Mouse (Mus musculus): ENCODE measurements around the gene Selenoh. TPM values are rescaled to one million over a fixed set of nuclear protein-coding genes. Genes with fewer than 3 reads are reported as not detected.
"Not testable (repeated sequence)": the region's sequence is repeated elsewhere in the genome, so short reads cannot be mapped to it uniquely, and the experiment has no call there.

The Selenoh gene
- total RNA-seq, 2 experiments from 2014 or later = 71.0 to 73.0 TPM

DNA sequence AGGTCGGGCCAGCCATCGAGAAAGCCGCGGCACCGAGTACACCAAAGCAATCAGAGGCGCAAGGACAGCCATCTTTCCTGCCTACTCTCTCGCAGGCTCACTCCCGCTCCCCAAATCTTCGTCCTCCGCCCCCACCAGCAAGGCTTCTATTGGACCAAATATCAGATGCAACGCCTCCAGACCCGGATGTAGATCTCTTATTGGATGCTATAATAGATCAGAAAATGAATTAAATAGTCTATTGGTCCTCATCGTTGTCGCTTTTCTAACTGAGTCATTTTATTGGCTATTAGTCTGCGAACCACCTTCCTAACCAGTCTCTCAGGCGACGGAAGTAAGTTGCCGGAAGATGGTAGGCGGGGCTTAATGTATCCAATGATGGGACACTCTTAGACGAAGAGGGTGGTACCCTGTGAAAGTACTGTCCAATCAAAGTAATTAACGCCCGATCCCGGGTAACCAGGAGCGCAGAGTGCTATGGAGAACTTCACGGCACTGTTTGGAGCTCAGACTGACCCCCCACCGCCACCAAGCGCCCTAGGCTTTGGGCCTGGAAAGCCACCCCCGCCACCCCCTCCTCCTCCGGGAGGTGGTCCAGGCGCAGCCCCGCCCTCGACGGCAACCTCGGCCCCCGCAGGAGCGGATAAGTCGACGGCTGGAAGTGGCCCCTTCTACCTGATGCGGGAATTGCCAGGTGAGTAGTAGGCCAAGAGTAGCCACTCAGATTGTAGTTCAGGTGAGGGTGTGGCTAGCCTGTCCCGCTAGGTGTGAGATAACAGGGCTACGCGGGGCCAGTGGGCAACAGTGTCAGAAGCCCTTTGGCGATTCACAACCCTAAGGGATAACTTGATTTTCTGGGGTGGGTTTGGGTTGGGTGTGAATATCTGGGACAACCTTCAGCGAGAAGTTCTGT, 7.7 kb upstream of the Selenoh start, which contains the start of the genes Gm28635 and Med19:
Gene Gm28635, minus strand, starts transcription at position 74 of the 913 bp plus-strand sequence.
Gene Med19, plus strand, starts transcription at position 435 of the 913 bp plus-strand sequence.
- intact Hi-C loops (cut with DNase I) = no loop called here

DNA sequence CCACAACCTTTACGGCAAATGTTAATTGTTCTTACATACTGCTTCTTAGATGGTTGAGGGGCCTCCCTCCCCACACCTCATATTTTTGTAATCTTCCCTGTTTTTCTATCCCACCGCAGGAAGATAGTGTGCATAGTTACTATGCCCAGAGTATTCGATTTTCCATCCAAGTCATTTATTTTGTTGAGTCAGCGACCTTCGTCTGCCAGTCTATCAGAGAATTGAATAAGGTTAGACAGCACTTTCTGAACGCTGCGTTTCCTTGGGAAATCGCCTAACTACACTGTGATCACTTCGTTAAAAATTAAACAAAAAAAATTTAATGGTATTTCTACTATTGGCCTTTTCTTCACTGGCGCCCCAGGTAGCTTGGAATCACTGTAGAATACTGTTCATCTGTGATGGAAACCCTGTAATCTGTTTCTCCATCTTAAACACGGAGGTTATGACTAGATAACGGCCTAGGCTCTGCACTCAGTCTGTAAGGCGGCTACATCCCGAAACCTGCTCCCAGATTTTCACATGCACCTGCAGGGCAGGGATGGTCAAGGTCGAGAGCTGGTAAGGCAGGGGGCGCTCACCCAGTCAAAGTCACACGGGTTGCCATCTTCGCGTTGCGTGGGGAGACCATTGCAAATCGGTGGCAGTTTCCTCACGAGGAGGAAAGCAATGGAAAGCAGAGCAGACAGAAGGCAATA, 6.8 kb upstream of the Selenoh start:
- DNase-seq (ENCODE audit: extremely low spot score in 1 of 2, low spot score in 2 of 2) = no peak
- intact Hi-C loops (cut with DNase I) = no loop called here

More for the DNA sequence above, 7.7 kb upstream of the Selenoh start, which contains the start of the genes Gm28635 and Med19:
- DNase-seq (ENCODE audit: extremely low spot score in 1 of 2, low spot score in 2 of 2) = peak; percentile 94 to 98

DNA sequence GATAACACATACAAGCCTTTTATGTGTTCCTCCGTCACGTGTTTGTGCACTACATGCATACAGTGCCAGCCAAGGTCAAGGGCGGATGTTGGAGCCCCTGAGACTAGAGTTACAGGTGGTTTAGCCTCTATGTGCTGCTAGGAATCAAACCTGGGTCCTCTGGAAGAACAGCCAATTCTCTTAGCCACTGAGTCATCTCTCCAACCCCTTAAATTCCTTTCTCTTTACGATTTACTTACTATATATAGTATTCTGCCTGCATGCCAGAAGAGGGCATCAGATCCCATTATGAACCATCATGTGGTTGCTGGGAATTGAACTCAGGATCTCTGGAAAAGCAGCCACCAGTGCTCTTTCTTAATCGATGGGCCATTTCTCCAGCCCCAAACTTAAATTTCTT, 965 bp upstream of the Selenoh start:
- DNase-seq (ENCODE audit: extremely low spot score in 1 of 2, low spot score in 2 of 2); intact Hi-C loops (cut with DNase I): not testable (repeated sequence)

DNA sequence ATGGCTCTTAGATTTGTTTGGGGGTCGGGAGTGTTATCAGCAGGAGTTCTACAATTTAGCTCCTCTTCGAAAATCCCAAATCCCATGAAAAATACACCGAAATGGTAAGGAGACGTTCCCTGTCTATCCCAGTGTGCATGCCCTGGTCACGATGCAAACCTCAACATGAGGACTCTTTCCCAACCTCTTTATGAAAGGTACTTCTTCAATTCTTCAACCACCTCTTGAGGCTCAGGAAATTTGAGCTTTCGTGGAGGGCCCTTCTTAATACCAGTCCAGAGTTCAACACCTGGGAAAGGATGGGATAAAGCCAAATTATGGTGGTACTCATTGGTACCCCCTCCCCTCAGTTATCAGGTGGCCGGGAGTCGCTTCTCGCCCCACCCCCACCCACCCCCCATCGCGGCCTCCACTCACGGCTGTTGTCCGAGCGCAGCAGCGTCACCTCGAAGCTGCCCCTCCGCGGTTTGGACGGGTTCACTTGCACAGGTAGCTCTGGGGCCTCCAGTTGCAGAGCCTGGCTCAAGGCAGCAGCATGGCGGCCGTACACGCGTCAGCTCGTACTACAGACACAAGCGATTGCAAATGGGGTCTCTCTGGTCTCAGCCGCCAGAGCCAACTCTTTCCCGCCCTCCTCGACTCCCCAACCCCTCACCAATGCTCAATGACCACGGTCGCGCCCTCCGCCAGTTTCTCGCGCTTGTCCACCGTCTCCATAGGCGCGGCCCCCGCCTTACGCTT, 572 bp downstream of the Selenoh start:
- intact Hi-C loops (cut with DNase I) = no loop called here

DNA sequence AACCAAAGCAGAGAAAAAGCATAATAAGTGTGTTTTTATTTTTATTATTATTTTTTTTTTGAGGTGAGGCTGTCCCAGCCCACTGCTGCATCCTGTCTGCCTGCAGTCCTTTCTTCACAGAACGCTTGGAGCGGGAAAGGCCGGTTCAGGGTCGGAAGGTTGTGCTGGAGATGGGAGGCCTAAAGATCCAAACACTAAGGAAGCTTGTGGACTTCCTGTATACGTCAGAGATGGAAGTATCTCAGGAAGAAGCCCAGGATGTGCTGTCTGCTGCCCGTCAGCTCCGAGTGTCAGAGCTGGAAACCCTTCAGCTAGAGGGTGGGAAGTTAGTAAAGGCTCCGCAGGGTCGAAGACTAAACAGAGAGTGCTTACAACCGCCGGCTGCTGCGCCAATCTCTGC, 4.5 kb downstream of the Selenoh start:
- intact Hi-C loops (cut with DNase I) = no loop called here

More for the DNA sequence above, 572 bp downstream of the Selenoh start:
- DNase-seq (ENCODE audit: extremely low spot score in 1 of 2, low spot score in 2 of 2) = no peak

DNA sequence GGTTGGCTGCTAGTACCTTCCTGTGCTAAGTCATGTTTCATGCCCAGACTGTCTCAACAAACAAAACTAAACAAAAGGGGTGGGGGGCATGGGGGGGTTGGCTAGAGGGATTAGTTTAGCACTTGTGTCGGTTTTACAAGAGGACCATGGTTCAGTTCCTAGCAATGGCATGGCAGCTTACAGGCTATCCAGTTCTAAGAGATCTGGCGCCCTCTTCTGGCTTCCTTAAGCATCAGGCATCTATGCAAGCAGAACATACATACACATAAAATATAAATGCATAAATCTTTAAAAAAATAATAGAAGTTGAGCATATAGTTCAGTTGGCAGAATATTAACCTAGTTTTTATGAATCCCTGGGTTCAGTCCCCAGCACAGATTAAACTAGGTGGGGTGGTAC, 7.7 kb downstream of the Selenoh start:
- DNase-seq (ENCODE audit: extremely low spot score in 1 of 2, low spot score in 2 of 2) = peak in 1 of 2 experiments; percentile 44
- intact Hi-C loops (cut with DNase I) = loop anchor here (5.0 kb wide), 1 partner anchor 206 kb away; no protein-coding TSS in a partner anchor

More for the DNA sequence above, 4.5 kb downstream of the Selenoh start:
- DNase-seq (ENCODE audit: extremely low spot score in 1 of 2, low spot score in 2 of 2) = no peak

DNA sequence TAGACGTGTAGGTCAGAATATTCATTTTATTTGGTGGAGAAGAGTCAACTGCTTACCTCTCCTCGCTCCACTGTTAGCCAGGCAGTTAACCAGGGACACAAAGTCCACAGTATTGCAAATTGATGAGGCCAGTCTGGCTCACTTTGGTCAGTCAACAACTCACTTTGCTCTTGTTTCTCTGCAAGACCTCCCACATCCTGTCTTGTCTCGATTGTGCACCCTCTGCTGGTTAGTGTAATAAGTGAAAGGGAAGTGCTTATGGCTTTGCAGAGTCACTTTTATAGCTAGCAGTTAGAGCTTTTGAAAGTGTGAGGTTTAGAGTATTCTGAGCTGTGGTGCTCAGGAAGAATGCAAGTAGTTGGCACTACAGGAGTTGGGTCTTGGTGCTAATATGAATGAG, 10.3 kb downstream of the Selenoh start:
- peak; percentile 36 to 49 for DNase-seq (ENCODE audit: extremely low spot score in 1 of 2, low spot score in 2 of 2)
- intact Hi-C loops (cut with DNase I) = loop anchor here (5.0 kb wide), 1 partner anchor 203 kb away; no protein-coding TSS in a partner anchor

DNA sequence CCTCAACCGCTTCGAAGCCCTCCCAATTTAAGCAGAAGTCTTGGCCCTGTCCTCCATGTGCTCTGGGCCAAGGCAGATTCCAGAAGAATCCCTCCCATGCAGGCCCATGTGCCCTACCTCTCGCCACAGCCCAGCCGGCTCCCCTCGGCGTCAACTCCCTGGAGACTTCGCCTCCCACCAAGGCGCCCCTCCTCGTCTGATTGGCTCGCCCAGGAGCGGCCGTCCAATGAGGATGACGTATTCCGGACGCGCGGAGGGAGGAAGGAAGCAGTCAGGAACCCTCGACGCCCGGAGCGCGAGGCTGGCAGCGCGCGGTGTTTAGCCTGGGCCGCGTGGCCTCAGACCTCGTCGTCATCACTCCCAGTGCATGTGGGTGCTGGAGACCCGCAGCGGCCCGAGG, 11.8 kb downstream of the Selenoh start, which contains the start of gene Btbd18:
Gene Btbd18, plus strand, starts transcription at position 274 of the 400 bp plus-strand sequence.
- intact Hi-C loops (cut with DNase I) = loop anchor here (5.0 kb wide), 1 partner anchor 42 kb away; no protein-coding TSS in a partner anchor
- no peak for DNase-seq (ENCODE audit: extremely low spot score in 1 of 2, low spot score in 2 of 2)

DNA sequence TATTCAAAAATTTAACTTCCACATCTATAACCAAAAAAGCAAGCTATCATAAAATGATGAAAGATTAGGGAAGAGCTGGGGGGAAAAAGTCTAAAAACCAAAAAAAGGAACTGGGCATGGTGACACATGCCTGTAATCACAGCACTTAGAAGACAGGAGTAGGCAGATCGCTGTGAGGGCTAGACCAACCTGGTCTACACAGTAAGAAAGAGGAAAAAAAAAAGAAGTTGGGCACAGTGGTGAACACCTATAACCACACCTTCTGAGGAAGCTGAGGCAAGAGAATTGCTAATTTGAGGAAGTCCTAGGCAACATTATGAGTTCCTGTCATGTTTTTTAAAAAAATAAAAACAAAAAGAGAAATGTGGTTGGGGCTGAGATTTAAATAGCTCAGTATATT, 14.7 kb downstream of the Selenoh start:
- intact Hi-C loops (cut with DNase I) = loop anchor here (5.0 kb wide), 1 partner anchor 39 kb away; no protein-coding TSS in a partner anchor
- no peak for DNase-seq (ENCODE audit: extremely low spot score in 1 of 2, low spot score in 2 of 2)

DNA sequence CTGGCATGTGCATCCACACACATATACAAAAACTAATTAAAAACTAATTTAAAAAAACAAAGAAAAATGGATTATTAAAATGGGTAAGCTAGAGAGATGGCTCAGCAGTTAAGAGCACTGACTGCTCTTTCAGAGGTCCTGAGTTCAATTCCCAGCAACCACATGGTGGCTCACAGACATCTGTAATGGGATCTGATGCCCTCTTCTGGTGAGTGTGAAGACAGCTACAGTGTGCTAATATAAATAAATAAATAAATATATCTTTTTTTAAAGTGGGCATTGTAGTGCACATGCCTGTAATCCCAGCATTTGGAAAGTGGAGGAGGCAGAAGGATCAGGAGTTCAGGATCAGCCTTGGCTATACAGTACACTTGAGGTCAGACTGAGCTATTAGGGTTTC, 17.2 kb downstream of the Selenoh start:
- no peak for DNase-seq (ENCODE audit: extremely low spot score in 1 of 2, low spot score in 2 of 2)
- intact Hi-C loops (cut with DNase I) = no loop called here

DNA sequence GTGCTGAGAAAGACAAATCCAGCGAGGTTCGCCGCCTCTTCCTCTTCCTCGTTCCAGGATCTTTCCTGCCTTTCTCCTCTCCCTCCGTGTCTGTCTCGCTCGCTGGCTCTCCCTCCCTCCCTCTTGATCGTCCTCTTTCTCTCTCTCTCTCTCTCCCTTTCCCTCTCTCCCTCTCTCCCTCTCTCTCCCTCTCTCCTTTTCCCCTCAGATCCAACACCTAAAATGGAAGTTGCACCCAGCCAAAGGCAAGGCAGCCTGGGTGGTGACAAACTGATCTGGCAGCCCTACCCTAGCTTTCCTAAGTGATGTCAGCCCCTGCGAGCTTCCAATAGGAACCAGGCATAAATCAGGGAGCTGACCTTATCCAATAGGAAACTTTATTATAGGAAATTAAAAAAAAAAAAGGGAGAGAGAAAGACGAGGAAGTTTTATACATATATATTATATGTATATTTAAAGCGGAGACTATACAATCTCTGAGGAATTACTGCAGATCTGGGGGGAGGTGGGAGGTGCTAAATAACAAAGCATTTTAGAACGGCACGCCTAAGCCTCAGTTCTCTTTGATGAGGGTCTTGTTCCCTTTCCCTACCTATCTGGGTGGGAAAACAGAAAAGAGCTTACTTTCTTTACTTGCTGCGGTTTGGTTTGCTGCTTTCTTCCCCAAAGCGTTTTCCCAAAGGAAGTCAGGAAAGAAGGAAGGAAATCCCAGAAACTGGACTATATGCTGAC, 19.9 kb downstream of the Selenoh start, which contains the start of gene Ctnnd1:
Gene Ctnnd1, minus strand, starts transcription at position 302 of the 732 bp plus-strand sequence.
- intact Hi-C loops (cut with DNase I) = no loop called here

DNA sequence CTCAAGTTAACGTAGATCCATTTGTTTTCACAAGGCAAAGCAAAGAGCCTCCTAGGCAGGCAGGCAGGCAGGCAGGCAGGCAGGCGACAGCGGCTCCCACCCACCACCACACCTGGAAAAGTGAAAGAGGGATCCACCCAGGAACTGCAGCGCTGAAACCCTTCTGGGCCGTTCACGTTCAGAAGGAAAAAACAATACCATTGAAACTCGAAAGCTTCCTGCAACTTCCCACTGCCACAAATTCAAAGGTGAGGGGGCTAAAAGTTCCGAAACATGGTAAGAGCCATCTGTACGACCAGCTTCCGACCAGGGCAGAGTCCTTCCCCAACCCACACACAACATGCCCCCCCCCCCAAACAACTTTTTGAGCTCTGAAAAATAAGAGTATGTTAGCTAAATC, 20.9 kb downstream of the Selenoh start:
- intact Hi-C loops (cut with DNase I) = no loop called here
- no peak for DNase-seq (ENCODE audit: extremely low spot score in 1 of 2, low spot score in 2 of 2)

More for the DNA sequence above, 19.9 kb downstream of the Selenoh start, which contains the start of gene Ctnnd1:
- peak; percentile 89 to 92 for DNase-seq (ENCODE audit: extremely low spot score in 1 of 2, low spot score in 2 of 2)

DNA sequence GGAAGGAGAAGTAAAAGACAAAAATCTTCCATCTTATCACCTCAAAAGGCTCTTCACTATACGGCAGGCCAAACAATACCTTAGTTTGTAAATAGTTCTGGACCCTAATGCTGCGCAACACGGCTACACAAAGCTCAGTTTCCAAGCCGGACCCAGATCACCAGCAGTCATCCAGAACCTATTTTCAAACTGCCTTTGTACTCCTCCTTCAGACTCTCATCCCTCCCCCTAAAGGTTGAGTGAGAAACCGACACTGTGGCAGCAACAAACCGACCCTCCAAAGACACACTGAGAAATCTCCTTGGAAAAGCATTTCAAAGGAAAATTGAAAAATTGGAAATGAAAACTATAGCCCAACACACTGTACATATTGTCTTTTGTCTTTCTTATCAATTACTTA, 22.2 kb downstream of the Selenoh start:
- intact Hi-C loops (cut with DNase I) = no loop called here
- DNase-seq (ENCODE audit: extremely low spot score in 1 of 2, low spot score in 2 of 2) = no peak

DNA sequence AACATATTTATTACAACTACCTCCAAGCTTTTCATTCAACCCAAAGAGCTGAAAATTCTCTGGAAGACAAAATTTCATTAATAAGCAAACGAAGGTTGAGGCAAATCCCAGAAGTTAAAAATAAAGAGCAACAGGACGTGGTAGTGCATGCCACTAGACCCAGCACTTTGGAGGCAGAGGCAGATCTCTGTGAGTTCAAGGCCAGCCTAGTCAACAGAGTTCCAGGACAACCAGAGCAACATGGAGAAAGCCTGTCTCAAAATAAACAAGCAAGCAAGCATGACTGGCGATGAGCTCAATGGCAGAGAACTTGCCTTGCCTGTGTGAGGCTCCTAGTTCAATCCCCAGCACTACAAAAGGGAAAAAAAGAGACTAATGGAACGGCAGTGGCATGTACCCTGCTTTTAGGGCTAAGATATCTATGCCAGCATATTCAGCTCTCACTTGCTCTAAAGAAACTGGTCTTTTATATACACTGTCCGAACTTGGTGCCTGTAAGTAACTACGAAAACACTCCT, 23.5 kb downstream of the Selenoh start:
- intact Hi-C loops (cut with DNase I) = no loop called here

DNA sequence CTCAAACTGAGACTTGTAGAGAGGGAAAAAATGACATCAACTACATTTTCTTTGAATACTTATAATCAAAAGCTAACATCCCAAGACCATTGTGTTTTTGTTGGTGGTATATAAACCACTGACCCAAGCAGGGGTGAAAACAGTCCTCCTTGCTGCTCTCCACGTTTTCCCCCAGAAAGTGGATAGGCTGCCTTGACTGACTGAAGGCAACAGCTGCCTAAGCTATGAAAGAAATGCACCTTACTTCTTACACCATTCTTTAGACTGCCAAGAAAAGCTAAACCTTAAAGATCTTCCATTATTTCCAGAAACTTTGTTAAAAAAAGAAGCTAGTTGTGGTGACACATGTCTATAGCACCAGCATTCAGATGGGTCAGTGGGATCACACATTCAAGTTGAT, 24.4 kb downstream of the Selenoh start:
- intact Hi-C loops (cut with DNase I) = no loop called here
- DNase-seq (ENCODE audit: extremely low spot score in 1 of 2, low spot score in 2 of 2) = no peak

More for the DNA sequence above, 23.5 kb downstream of the Selenoh start:
- no peak for DNase-seq (ENCODE audit: extremely low spot score in 1 of 2, low spot score in 2 of 2)

DNA sequence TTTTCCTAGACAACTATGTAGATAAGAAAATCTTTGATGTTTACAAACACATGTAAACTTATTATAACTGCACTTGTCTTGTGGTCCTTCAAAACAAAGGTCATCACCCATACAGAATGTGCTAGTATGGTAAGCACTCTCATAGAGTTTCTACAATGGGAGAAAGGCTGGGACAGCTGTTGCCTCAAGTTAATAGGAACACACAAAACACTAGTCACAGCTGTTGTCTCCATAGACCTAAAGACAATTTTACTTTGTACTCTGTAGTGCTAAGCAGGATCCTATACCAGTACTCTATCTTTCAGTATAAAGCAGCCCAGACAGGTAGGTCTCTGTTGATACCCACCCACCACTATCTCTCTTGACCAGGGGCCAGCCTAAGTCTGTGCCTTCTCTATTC, 29.7 kb downstream of the Selenoh start:
- intact Hi-C loops (cut with DNase I) = no loop called here
- no peak for DNase-seq (ENCODE audit: extremely low spot score in 1 of 2, low spot score in 2 of 2)

DNA sequence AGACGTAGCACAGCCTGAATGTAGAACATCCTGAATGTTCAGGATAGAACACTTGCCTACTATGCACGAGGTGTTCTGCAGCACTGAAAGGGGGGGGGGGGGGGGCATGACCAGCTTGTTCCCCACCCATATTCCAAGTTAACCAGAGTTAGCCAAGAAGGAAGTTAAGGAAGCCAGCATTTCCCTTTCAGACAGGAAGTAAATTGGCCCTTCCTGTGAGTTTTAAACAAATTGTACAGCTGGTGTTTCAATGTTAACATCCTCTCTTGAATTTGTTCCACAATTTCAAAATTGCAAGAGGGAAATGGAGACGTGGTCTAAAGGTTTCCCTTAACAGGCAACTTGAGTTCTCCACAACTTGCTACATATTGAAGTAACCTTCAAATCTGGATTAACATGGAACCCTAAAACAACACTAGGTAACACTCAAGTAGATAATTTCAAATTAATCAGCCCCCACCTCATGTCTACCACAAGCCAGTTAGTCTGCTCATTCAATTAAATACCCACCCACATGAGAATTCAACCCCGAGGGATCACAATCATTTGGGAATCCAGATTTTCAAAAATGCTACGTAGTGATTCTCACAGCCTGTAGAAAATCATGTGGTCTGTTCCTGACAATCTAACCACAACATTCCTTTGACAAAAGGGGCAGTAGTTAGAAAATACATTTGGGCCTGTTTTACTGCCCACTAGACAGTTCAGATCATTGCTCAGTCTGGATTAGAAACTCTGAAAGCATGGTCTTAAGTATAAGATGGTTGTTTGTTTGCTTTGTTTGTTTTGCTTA, 31.9 kb downstream of the Selenoh start:
- DNase-seq (ENCODE audit: extremely low spot score in 1 of 2, low spot score in 2 of 2) = no peak
- intact Hi-C loops (cut with DNase I) = no loop called here
